Mouse (Mus musculus) heart, postnatal 0 days (tissue): ENCODE results near the gene Cybrd1. TPM values are rescaled to one million over a fixed set of nuclear protein-coding genes. Genes with fewer than 3 reads are reported as not detected.

Experiments used
- ATAC-seq: fragments of 200-750 bp; cut with Nextera tagmentation; 2 replicates; pipeline ENCODE4 v1.8.0; 2017; ENCODE audit warnings: low read depth, moderate number of reproducible peaks, moderate library complexity; ENCODE audit not compliant: insufficient read depth
- DNase-seq: peaks from one replicate; pipeline ENCODE4 v3.0.0-alpha.2; 2016; ENCODE audit warnings: low spot score
- H3K27ac ChIP-seq: fragments of 300-500 bp; sonication (generic); 2 replicates; pipeline ENCODE4 v1.5.1; 2014; ENCODE audit warnings: low read depth, mild to moderate bottlenecking
- H3K27me3 ChIP-seq: fragments of 300-500 bp; sonication (generic); 2 replicates; pipeline ENCODE4 v1.6.1; 2014; ENCODE audit warnings: low read length, mixed read lengths; ENCODE audit not compliant: control insufficient read depth, insufficient read depth
- H3K36me3 ChIP-seq: fragments of 300-500 bp; sonication (generic); replicated peaks from 2 replicates; pipeline ENCODE4 v1.6.1; 2014; ENCODE audit warnings: low read length, mixed read lengths; ENCODE audit not compliant: control insufficient read depth, insufficient read depth
- H3K4me1 ChIP-seq: fragments of 300-500 bp; sonication (generic); 2 replicates; pipeline ENCODE4 v1.6.1; 2014; ENCODE audit warnings: antibody characterized with exemption; ENCODE audit not compliant: control insufficient read depth, insufficient read depth
- H3K4me2 ChIP-seq: fragments of 300-500 bp; sonication (generic); 2 replicates; pipeline ENCODE4 v1.6.1; 2014; ENCODE audit warnings: low read depth, mild to moderate bottlenecking, low read length, moderate library complexity
- H3K4me3 ChIP-seq: fragments of 300-500 bp; sonication (generic); 2 replicates; pipeline ENCODE4 v1.5.1; 2014; ENCODE audit warnings: low read depth, low read length
- H3K9ac ChIP-seq: fragments of 300-500 bp; sonication (generic); replicated peaks from 2 replicates; pipeline ENCODE4 v1.6.1; 2014; ENCODE audit warnings: low read depth, low read length, mixed read lengths
- H3K9me3 ChIP-seq: fragments of 300-500 bp; sonication (generic); replicated peaks from 2 replicates; pipeline ENCODE4 v1.6.1; 2016; ENCODE audit warnings: low read length; ENCODE audit not compliant: control insufficient read depth
- CTCF ChIP-seq: IDR thresholded peaks from 2 replicates; pipeline ENCODE4 v1.5.1; 2016; ENCODE audit warnings: antibody characterized with exemption, control low read depth, low read depth
- EP300 ChIP-seq: IDR thresholded peaks from 2 replicates; pipeline ENCODE4 v1.6.1; 2016; ENCODE audit warnings: antibody characterized with exemption, low read depth
- WGBS: fragments of 180-500 bp; shearing (Covaris S2); extraction: QIAGEN DNeasy Blood & Tissue Kit; methylation state at CpG from one replicate; pipeline ENCODE4 v1.1.7; 2014; 5-methylcytosine and 5-hydroxymethylcytosine counted together
- polyA plus RNA-seq: library from polyadenylated mRNA; unstranded; fragments of >200 nt; fragmentation: Nextera tagmentation; extraction: Ambion mirVana; gene quantifications from 2 replicates; pipeline ENCODE4 v1.2.1, GENCODE M21; 2015
- total RNA-seq: library from RNA; depleted of rRNA; stranded (reverse); fragments of >200 nt; gene quantifications from 2 replicates; pipeline ENCODE4 v1.2.3, GENCODE M21; 2014; ENCODE audit warnings: low replicate concordance

Cybrd1 gene
- total and polyA plus RNA-seq, 2 experiments from 2014 or later, result 0.60 to 2.6 TPM

DNA sequence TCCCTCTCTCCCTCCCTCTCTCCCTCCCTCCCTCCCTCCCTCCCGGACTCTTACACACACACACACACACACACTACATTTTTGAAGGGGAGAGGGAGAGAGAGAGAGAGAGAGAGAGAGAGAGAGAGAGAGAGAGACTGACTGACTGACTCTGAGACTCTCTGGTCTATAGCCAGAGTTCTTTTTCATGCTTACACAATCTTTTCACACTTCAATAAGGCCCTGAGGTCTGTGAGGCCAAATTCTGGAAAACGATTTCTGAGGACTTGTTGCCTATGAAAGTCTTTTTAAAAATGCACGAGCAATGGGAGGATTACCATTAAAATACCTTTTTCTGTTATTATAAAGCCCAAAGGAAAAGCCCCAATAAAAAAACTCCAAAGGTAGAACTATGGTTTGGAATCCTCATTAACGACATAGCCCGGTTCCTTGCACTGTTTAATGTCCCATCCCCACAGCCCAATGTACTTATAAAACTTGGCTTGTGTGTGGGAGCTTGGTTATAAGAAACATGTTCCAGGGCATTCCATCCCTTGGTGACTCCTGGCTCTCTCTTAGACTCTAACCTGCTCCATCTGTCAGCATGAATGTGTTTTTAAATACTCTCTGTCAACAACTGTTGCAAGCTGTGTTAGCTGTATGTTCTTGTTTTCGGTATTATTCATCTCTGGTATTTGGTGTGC lies 4.1 kb upstream of the Cybrd1 start:
- Histone ChIP-seq H3K36me3 (no peaks in the 10 kb centered on the region), H3K4me2 (no peak overlapping the region), H3K27ac (no peak overlapping the region), H3K4me1 (no peaks in the 10 kb centered on the region), H3K9ac (no peak overlapping the region), H3K9me3 (no peaks in the 10 kb centered on the region), H3K4me3 (no peak overlapping the region), H3K27me3 (peaks cover 11% of the 10 kb centered on the region; the same call in 1 of the 2 replicates)
- no peak for ATAC-seq
- 55% methylated on average over 6 of the region's 6 CpGs for WGBS
- DNase-seq, result no peak
- TF ChIP-seq EP300, result no peak
- no peak for TF ChIP-seq CTCF

DNA sequence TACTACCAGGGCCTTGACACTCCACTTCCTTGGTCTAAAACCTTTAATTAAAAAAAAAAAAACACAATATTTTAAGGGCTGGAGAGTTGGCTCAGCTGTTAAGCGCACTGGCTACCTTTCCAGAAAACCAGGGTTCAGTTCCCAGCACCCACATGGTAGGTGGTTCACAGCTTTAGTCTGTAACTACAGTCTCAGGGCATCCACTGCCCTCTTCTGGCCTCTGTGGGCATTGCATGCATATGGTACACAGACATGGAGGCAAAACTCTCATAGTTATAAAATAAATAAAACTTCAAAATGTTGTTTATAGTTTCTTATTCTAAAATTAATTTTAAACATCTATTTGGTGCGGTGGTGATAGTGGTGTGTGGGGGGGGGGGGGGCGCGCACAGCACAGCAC lies 1.6 kb upstream of the Cybrd1 start:
- H3K27me3 ChIP-seq, result peaks cover 22% of the 10 kb centered on the region; the same call in 1 of the 2 replicates
- TF ChIP-seq EP300 (no peak), CTCF (no peak)
- WGBS, result over 99% methylated on average over 4 of the region's 4 CpGs
- no peak overlapping the region for H3K4me2 ChIP-seq
- no peak overlapping the region for H3K9ac ChIP-seq
- H3K9me3 ChIP-seq, result no peaks in the 10 kb centered on the region
- no peak overlapping the region for H3K4me3 ChIP-seq
- no peaks in the 10 kb centered on the region for H3K4me1 ChIP-seq
- H3K36me3 ChIP-seq, result no peaks in the 10 kb centered on the region
- DNase-seq (no peak), ATAC-seq (no peak)
- no peak overlapping the region for H3K27ac ChIP-seq

DNA sequence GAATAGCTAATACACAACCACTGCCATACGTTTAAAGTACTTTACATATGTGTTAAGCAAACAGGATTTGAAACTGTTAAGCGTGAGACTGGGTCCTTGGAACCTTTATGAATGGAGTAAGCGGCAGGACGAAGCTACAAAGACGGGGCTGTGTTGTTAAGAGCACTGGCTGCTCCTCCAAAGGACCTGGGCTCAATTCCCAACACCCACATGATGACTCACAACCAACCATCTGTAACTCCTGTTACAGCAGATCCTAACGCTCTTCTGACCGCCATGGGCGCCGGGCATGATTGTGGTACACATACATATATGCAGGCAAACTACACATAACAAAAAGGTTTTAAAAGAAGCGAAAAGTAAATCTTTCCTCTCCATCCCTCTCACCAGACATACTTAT lies 3.1 kb downstream of the Cybrd1 start:
- 89% methylated on average over 10 of the region's 10 CpGs for WGBS
- H3K27me3 ChIP-seq, result peaks cover 22% of the 10 kb centered on the region; the same call in 1 of the 2 replicates
- H3K4me1 ChIP-seq, result no peaks in the 10 kb centered on the region; the same call in 1 of the 2 replicates

DNA sequence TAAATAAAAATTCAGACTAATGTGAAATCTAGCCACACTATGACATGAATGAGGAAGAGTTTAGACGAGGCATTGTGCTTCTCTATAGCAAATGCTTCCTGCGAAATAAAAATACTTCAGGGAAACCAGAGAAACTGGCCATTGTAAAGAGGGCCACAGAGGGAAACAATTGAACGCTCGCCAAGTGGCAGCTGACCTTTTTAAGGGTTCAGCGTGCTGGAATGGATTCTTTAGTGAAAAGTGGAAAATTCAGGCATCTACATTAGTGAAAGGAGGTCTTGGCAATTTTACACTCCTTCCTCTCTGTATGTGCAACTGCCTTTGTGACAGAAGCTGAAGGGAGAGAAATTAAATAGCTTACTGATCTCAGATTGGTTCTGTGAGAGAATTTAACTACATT lies 3.7 kb downstream of the Cybrd1 start:
- WGBS, result 53% methylated on average over 5 of the region's 5 CpGs
- Histone ChIP-seq H3K9me3 (no peaks in the 10 kb centered on the region), H3K36me3 (no peaks in the 10 kb centered on the region), H3K4me3 (no peak overlapping the region), H3K4me1 (no peaks in the 10 kb centered on the region; the same call in 1 of the 2 replicates), H3K9ac (no peak overlapping the region), H3K4me2 (no peak overlapping the region), H3K27me3 (peaks cover 22% of the 10 kb centered on the region; the same call in 1 of the 2 replicates), H3K27ac (no peak overlapping the region)
- TF ChIP-seq CTCF (no peak), EP300 (no peak)
- ATAC-seq, result no peak
- DNase-seq, result no peak

More for the DNA sequence above, 3.1 kb downstream of the Cybrd1 start:
- ATAC-seq (no peak), DNase-seq (no peak)
- no peak overlapping the region for H3K4me3 ChIP-seq
- TF ChIP-seq EP300 (no peak), CTCF (no peak)
- no peaks in the 10 kb centered on the region for H3K9me3 ChIP-seq
- H3K36me3 ChIP-seq, result no peaks in the 10 kb centered on the region
- H3K4me2 ChIP-seq, result no peak overlapping the region
- H3K9ac ChIP-seq, result no peak overlapping the region
- H3K27ac ChIP-seq, result no peak overlapping the region

DNA sequence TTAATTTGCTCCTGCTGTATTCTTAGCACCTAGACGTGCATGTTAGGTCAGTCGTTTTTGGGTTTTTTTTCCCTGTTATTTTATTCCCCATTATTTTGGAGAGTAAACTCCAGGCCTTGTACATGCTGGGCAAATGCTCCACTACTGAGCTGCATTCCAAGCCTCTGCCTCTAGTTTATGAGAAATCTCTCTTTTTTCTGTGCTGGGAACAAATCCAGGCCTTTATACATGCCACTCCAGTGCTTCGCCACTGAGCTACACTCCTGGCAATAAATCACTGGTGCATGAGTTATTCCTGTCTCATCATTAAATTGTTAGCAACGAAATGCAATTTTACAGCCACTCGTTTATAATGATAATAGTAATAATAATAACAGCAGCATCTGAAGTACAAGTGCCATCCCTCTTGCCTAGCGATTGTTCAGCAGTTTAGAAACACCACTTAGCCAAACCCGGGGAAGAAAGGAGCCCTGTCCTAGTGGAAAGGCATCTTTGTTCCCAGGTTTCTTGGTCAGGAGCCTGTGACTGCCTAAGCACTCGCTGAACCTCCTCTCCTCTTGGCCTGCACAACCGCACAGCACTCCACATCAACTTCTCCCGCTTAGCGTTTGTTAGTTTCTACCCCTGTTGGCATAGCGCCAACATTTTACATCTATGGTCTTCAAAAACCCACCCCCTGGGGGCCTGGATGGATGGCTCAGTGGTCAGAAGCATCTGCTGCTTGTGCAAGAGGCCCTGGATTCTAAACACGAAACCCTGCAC lies 4.7 kb downstream of the Cybrd1 start:
- no peak for ATAC-seq
- no peak for DNase-seq
- Histone ChIP-seq H3K9ac (no peak overlapping the region), H3K9me3 (no peaks in the 10 kb centered on the region), H3K27ac (no peak overlapping the region), H3K27me3 (peaks cover 14% of the 10 kb centered on the region; the same call in 1 of the 2 replicates), H3K4me3 (no peak overlapping the region), H3K4me2 (no peak overlapping the region), H3K4me1 (no peaks in the 10 kb centered on the region; the same call in 1 of the 2 replicates), H3K36me3 (no peaks in the 10 kb centered on the region)
- WGBS, result 81% methylated on average over 13 of the region's 13 CpGs
- TF ChIP-seq CTCF, result no peak
- TF ChIP-seq EP300, result no peak
